ENCODE assay signal across 23 mouse cellular contexts in the genomic region with DNA sequence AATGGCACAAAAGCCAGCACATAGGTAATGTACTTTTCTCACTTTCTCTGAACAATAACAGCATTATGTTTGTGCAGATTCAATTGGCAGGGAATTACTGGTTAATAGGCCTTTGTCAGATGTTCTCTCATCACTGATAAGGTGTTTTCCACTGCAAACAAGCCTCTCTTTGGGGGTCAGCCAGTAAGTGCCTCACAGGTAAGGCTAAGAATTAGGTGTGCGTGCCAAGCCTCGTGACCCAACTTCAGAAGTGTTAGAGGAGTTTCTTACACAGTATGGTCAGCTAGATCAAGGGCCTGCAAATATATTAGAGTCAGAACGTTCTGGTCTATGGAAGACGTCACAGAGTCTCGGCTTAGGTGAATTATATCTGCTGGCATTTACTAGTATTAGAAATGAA.
"Had no signal": no experiment of that assay in that cellular context is flagged by ENCODE, and none has a peak within 500 bp of the region (broad histone marks: within the 10 kb centered on the region; RNA-seq: fewer than 3 reads in every experiment).

No protein-coding gene starts in this region.

- ATAC-seq: intestine, postnatal 0 days; midbrain, embryonic 15.5 days had no signal

- H3K27me3 ChIP-seq: limb, embryonic 13.5 days; liver, embryonic 15.5 days; lung, embryonic 15.5 days; midbrain, embryonic 12.5 days; midbrain, embryonic 15.5 days; neural tube, embryonic 12.5 days; neural tube, embryonic 15.5 days had no signal

- H3K4me1 ChIP-seq: limb, embryonic 10.5 days; lung, embryonic 15.5 days; neural tube, embryonic 12.5 days had no signal

- H3K4me2 ChIP-seq: limb, embryonic 13.5 days; liver, embryonic 15.5 days; midbrain, embryonic 12.5 days; midbrain, embryonic 15.5 days; neural tube, embryonic 12.5 days had no signal

- H3K9ac ChIP-seq: limb, embryonic 13.5 days; liver, embryonic 15.5 days; lung, embryonic 15.5 days; midbrain, embryonic 12.5 days; midbrain, embryonic 15.5 days; neural tube, embryonic 12.5 days; neural tube, embryonic 15.5 days had no signal

- H3K4me3 ChIP-seq: layer of hippocampus, adult 2 months; limb, embryonic 10.5 days; limb, embryonic 13.5 days; liver, embryonic 15.5 days; lung, embryonic 15.5 days; midbrain, embryonic 12.5 days; midbrain, embryonic 15.5 days; neural tube, embryonic 12.5 days; neural tube, embryonic 15.5 days had no signal

- DNase-seq: kidney, adult 2 months; kidney, postnatal 25 days; layer of hippocampus, adult 9-11 months; liver; right cerebral cortex, adult 18-20 months; right cerebral cortex, postnatal 14 days; right cerebral cortex, postnatal 4 days; thymus, adult 2 months; thymus, postnatal 14 days; thymus, postnatal 4 days had no signal

- H3K27ac ChIP-seq: kidney, postnatal 0 days; layer of hippocampus, adult 2 months; limb, embryonic 10.5 days; limb, embryonic 13.5 days; liver, embryonic 15.5 days; lung, embryonic 15.5 days; macrophage; midbrain, embryonic 12.5 days; midbrain, embryonic 15.5 days; neural tube, embryonic 12.5 days; neural tube, embryonic 15.5 days; stomach, postnatal 0 days had no signal

- H3K9me3 ChIP-seq: limb, embryonic 10.5 days; limb, embryonic 13.5 days; liver, embryonic 15.5 days; lung, embryonic 15.5 days; midbrain, embryonic 12.5 days; midbrain, embryonic 15.5 days; neural tube, embryonic 12.5 days; neural tube, embryonic 15.5 days had no signal
